Mouse (Mus musculus) small intestine, adult 2 months (tissue): ENCODE measurements around the gene Odf4.

Experiments
- CTCF ChIP-seq: fragments of 200-500 bp; IDR thresholded peaks from 2 replicates; pipeline ENCODE4 v1.5.1; 2012; ENCODE audit warnings: low read depth, mild to moderate bottlenecking, control low read depth, inconsistent platforms, low read length, moderate library complexity, mixed read lengths; ENCODE audit not compliant: insufficient replicate concordance, insufficient read length; ENCODE audit errors: extremely low read depth
- POLR2A ChIP-seq: fragments of 200-500 bp; IDR thresholded peaks from 2 replicates; pipeline ENCODE4 v1.6.1; 2012; ENCODE audit warnings: low read depth, mild to moderate bottlenecking, control low read depth, inconsistent platforms, low read length, moderate library complexity

DNA sequence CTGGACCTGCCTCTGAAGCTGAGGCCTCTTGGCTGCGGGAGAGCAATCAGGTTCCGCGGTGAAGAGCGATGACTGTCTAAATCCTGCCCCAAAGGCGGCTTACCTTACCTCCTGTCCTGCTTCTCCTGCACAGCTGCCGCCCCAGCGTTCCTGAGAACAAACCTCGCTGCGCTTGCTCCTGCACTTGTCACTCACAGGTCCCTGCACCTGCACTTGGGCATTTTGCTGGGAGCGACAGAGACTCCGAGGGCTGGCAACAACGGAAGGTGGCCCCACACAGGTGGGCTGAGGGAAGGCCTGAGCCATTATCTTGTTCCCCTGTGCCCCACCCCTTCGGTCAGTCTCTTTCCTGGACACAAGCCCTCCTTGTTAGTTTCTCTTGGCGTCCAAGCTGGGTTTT is 44.8 kb downstream of the Odf4 start:
- TF ChIP-seq POLR2A: no peak
- no peak for TF ChIP-seq CTCF
